11 mouse cellular contexts compared by ENCODE assay signal in genomic region chr6:90852360-90852759, GRCm38 (mm10).
DNase-seq lines count a peak whose midpoint lies in the region; ATAC-seq and TF ChIP-seq lines count a peak whose summit lies in the region.
"Had no signal": no experiment of that assay in that cellular context is flagged by ENCODE, and none has a peak within 500 bp of the region (broad histone marks: within the 10 kb centered on the region; RNA-seq: fewer than 3 reads in every experiment).

No protein-coding gene starts in this region.

- H3K4me1 ChIP-seq in lung, embryonic 14.5 days (ENCODE audit: insufficient read depth), result no peaks in the 10 kb centered on the region
- H3K4me1 ChIP-seq in G1E (ENCODE audit: insufficient read depth, low read depth, low read length), result no peaks in the 10 kb centered on the region
- H3K4me1 ChIP-seq: embryonic facial prominence, embryonic 13.5 days had no signal

- ATAC-seq in lung, embryonic 14.5 days (ENCODE audit: insufficient read depth), result no peak
- ATAC-seq in G1E (ENCODE audit: extremely low read depth, insufficient number of reproducible peaks, low FRiP score, poor library complexity, severe bottlenecking), result no peak
- ATAC-seq in megakaryocyte progenitor cell, adult 5-6 weeks (replicated peaks; ENCODE audit: poor library complexity), result peak; percentile 74; the same call in 1 of the 2 replicates
- no peak for ATAC-seq in monocyte, adult 5-6 weeks (replicated peaks; ENCODE audit: insufficient number of reproducible peaks, low FRiP score, low TSS enrichment, poor library complexity, severe bottlenecking)
- ATAC-seq: intestine, embryonic 16.5 days had no signal

- no peaks in the 10 kb centered on the region for H3K27me3 ChIP-seq in lung, embryonic 14.5 days (ENCODE audit: insufficient read depth, low read length)
- H3K27me3 ChIP-seq in G1E (ENCODE audit: insufficient read depth, low read length), result no peaks in the 10 kb centered on the region
- H3K27me3 ChIP-seq: embryonic facial prominence, embryonic 13.5 days had no signal

- H3K4me3 ChIP-seq in lung, embryonic 14.5 days (ENCODE audit: low read depth, low read length), result no peak overlapping the region
- no peak overlapping the region for H3K4me3 ChIP-seq in G1E (ENCODE audit: low read depth, low read length)
- H3K4me3 ChIP-seq: embryonic facial prominence, embryonic 13.5 days; gastrocnemius, adult 2 months had no signal

- no peak for TF ChIP-seq CTCF in lung, embryonic 14.5 days (IDR thresholded peaks at IDR 0.05; ENCODE audit: low read depth)
- TF ChIP-seq CTCF in G1E (IDR thresholded peaks at IDR 0.05; ENCODE audit: low read depth, low read length), result no peak

- H3K36me3 ChIP-seq in lung, embryonic 14.5 days (ENCODE audit: insufficient read depth), result no peaks in the 10 kb centered on the region
- no peaks in the 10 kb centered on the region for H3K36me3 ChIP-seq in G1E (replicated peaks)
- H3K36me3 ChIP-seq: embryonic facial prominence, embryonic 13.5 days had no signal

- H3K9ac ChIP-seq in lung, embryonic 14.5 days, result no peak overlapping the region
- H3K9ac ChIP-seq: embryonic facial prominence, embryonic 13.5 days had no signal

- H3K4me2 ChIP-seq in lung, embryonic 14.5 days, result no peak overlapping the region
- H3K4me2 ChIP-seq: embryonic facial prominence, embryonic 13.5 days had no signal

- H3K27ac ChIP-seq in lung, embryonic 14.5 days (ENCODE audit: low read depth), result no peak overlapping the region
- H3K27ac ChIP-seq: embryonic facial prominence, embryonic 13.5 days; gastrocnemius, adult 2 months had no signal

- 27% methylated on average over 2 of the region's 2 CpGs for WGBS in lung, embryonic 14.5 days

- no peaks in the 10 kb centered on the region for H3K9me3 ChIP-seq in lung, embryonic 14.5 days (ENCODE audit: low read depth, low read length)
- no peaks in the 10 kb centered on the region for H3K9me3 ChIP-seq in G1E (replicated peaks)
- H3K9me3 ChIP-seq: embryonic facial prominence, embryonic 13.5 days had no signal

- DNase-seq in lung, embryonic 14.5 days, result peak; percentile 71
- DNase-seq in lung, adult 18-20 months, result no peak
- peak; percentile 7 for DNase-seq in G1E (ENCODE audit: low spot score)
- peak; percentile 4 for DNase-seq in c-Kit-positive CD71-positive TER-119-negative erythroid progenitor cells, embryonic 14.5 days (ENCODE audit: low read depth)
- DNase-seq in urinary bladder, postnatal 36 days (ENCODE audit: low spot score in 2 of 2), result no peak
- DNase-seq: adrenal gland, adult 8-10 months; gastrocnemius, adult 2 months had no signal

Comparison
In these comparisons a context has a peak if more than half of its experiments do, and no peak if none do; other contexts are left out.
1. DNase-seq: peak in lung, embryonic 14.5 days (single experiment), G1E (single experiment) and c-Kit-positive CD71-positive TER-119-negative erythroid progenitor cells, embryonic 14.5 days (single experiment); none in lung, adult 18-20 months (0 of 2) and urinary bladder, postnatal 36 days (0 of 2).